Mouse (Mus musculus) gonadal fat pad, adult 2 months (tissue): ENCODE results near the gene Kri1. TPM values are rescaled to one million over a fixed set of nuclear protein-coding genes. Genes with fewer than 3 reads are reported as not detected.
"Not testable (repeated sequence)": the region's sequence is repeated elsewhere in the genome, so short reads cannot be mapped to it uniquely, and the experiment has no call there.

Experiments used
- DNase-seq: peaks from one replicate; pipeline ENCODE4 v3.0.0-alpha.2; 2012; ENCODE audit warnings: low read depth
- polyA plus RNA-seq: library from polyadenylated mRNA; depleted of rRNA; stranded (reverse); fragments of >200 nt; gene quantifications from 2 replicates; pipeline ENCODE4 v1.2.3, GENCODE M21; 2012

The Kri1 gene
- polyA plus RNA-seq, 1 experiment, result 20.5 TPM

DNA sequence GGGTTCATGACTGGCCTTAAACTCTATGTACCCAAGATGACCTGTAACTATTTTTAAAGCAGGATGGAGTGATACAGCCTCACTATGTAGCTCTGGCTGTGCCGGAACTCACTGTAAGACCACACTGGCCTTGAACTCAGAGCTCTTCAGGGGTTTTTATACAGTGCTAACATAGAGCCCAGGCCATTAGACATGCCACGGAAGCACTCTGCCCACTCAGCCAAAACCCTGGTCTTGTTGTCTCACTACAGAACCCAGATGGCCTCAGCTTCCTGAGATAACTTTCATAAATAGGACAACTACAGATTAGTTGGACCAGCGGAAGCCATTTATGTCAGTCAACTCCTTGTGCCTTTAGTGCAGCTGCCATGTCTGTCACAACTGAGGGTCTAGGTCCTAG, 13.4 kb downstream of the Kri1 start:
- no peak for DNase-seq

DNA sequence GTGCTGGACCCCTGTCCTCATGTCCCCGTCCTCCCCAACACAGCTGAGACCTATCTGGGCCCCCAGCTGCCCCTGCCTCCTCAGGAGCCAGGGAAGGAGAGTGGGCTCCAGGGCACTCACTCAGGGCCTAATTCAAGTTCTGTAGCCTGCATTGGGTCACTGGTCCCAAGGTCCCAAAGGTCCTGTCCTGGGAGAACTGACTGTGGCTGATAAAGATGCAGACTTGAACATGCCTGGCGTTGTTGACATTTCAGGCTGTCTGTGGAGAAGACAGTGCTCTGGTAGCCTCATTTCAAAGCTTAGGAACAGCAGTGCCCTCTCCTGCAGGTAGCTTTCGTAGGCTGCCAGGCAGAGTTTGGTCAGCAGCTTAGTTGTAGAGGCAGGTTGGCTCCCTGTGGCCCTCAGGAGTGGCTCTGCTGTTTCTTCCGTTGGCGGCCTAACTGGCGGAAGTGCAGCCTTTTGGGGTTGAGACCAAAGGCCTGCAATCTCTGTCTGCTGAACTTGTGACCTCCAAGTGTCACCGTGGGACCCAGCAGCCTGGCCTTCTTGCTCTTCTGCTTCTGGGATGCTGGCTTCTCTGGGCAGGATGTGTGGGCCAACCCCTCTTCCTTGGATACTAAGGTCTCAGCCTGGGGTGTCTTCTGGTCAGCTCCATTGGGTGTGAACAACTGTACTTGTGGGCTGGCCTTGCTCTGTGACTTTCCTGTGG, 14.1 kb downstream of the Kri1 start:
- no peak for DNase-seq

DNA sequence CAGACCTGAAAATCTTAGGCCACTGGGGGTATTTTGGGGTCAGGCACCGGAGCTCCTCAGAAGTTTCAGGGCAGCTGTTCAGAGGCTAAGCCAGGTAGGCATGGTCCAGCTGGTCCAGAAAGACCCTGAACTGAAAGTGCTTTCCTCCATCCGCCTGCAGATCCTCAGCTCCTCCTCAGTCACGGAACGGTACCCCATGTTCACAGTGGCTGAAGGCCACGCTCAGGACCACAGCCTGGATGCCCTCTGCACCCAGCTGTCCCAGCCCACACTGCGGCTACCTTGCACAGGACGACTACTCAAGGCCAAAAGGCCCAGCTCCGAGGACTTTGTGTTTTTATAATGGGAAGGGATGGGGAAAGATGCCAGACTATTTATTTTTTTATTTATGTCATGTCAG, 14.7 kb downstream of the Kri1 start:
- no peak for DNase-seq

DNA sequence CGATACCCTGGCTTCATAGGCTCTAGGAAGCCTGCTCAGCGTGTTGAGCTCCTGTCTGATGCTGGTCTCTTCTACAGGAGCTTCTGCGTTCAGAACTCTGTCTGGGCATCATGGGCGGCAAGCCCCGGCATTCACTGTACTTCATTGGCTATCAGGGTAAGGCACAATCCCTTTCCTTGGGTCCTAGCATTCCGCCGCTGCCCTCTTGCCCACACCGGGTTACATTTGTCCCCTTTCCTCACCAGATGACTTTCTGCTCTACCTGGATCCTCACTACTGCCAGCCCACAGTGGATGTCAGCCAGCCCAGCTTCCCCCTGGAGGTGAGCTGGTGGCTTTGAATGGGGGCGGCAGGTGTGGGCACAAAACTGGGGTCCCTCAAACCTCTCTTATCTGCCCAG, 15.4 kb downstream of the Kri1 start:
- no peak for DNase-seq

DNA sequence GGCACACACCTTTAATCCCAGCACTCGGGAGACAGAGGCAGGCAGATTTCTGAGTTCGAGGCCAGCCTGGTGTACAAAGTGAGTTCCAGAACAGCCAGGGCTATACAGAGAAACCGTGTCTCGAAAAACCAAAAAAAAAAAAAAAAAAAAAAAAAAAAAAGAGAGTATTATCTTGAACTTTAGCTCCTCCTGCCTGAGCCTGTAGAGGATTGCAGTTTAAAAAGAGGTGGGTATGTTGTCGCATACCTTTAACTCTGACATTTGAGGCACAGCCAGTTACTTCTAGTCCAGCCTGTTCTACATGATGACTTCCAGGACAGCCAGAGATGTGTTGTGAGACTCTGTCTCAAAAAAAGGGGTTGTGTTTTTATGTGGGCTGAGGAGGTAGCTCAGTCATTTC, 18.2 kb downstream of the Kri1 start:
- not testable (repeated sequence) for DNase-seq

DNA sequence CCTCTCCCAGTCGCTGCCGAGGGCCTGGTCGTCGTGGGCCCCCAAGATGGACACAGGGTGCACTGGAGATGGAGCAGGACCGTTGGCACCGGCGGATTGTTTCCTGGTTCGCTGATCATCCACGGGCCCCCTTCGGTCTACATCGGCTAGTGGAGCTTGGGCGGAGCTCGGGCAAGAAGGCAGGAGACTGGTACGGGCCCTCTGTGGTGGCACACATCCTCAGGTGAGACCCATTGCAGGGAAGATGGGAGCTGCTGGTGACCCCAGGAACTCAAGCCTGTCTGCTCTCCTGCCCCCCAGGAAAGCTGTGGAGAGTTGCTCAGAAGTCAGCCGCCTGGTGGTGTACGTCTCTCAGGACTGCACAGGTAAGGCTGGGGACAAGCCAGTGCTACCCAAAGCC, 19.5 kb downstream of the Kri1 start:
- no peak for DNase-seq

DNA sequence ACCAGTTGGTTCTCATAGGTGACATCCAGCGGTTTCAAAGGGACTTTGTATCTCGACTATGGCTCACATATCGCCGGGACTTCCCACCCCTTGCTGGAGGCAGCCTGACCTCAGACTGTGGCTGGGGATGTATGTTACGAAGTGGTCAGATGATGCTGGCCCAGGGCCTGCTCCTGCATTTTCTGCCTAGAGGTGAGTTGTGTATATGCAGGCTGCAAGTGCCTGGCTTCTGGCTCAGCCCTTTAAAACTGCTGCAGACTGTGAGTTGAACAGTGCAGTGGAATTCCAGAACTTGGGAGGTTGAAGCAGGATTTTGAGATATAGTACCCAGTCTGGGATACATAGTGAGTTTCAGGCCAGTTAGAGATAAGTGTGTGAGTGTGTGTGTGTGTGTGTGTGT, 20.9 kb downstream of the Kri1 start:
- DNase-seq, result no peak

DNA sequence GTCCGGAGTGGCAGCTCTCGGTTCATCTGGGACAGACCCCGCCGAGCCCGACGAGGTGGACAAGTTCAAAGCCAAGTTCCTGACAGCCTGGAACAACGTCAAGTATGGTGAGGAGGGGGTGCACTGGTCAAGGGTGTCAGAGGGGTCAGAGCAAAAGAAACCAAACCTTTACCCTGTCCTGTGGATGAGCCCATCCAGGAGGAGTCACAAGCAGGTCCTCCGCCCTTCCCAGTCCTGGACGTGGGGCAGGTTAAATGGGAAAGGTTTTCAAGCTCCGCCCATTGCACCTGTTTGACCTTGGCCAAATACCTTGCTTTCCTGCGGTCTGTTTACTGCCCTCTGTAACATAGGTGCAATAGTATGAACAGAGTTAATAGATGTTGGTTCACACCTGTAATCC, 22.2 kb downstream of the Kri1 start:
- DNase-seq, result no peak

DNA sequence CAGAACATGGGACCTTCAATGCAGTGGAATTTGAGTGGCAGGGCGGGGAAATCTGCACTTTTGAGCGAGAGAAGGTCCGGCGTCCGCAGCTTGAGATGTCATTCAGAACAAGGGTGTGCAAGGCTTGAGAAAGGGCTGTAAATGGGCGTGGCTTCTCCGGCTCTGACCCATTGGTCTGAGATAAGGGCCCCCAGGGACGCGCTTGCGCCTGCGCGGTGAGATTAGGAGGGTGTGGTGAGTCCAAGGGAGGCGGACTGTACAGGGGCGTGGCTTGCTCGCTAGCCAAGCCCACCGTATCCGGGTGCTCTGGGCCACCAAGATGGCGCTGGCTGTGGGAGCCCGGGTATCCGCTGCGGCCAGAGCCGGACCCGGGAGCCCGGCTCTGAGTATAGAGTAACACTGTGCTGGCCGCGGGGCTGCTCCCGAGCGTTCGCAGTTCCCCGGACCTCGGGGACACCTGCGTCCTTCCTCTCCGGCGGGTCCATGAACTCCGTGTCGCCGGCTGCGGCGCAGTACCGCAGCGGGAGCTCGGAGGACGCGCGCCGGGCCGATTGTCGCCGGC, 22.7 kb downstream of the Kri1 start, which contains the start of gene Atg4d:
Gene Atg4d (plus strand): TSS at position 294 of the 562 bp plus-strand sequence.
- no peak for DNase-seq

DNA sequence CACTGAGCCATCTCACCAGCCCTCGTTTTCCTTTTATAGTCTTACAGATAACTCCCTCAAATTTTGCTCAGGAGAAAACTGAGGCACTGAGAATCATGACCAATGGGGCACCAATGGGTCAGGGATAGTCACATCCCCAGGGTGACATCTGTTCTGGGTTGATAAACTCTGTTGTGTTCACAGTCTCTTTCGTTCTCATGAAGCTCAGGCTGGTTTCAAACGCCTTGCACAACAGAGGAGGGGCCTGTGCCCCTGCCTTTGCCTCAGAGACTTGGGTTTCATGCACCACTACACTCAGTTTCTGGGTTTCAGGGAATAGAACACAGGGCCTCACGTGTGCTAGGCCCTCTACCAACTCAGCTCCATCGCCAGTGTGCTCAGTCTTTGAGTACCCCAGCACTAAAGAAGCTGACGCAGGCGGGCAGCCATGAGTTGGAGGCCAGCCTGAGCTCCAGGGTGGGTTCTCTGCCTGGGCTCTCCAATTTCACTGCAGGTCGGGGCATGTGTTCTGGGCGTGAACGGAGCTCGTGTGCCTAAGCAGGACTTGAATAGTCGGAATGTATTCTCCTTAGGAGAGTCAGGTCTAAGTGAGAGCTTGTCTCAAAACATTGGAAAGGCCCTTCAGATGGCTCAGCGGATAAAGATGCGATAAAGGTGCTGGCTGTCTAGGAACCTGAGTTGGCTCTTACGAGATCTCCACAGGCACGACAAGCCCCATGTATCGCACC, 23.3 kb downstream of the Kri1 start:
- no peak for DNase-seq

DNA sequence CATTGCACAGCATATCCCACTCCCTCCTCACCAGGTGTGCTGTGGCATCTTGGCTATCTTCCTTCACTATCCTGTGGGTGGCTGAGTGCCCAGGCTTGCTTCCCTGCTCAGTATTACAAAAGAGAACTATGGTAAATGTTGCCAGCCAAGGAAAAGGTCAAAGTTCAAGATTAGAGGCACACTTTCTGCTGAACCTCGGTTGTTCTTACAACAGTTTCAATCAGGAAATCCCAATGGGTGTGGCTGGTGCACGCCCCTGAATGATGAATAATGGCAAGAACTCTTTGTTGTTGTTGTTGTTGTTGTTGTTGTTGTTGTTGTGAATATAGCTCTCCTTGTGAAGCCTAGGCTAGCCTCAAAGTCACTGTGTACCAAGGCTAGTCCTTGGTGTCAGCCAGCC, 25.9 kb downstream of the Kri1 start:
- DNase-seq, result no peak

DNA sequence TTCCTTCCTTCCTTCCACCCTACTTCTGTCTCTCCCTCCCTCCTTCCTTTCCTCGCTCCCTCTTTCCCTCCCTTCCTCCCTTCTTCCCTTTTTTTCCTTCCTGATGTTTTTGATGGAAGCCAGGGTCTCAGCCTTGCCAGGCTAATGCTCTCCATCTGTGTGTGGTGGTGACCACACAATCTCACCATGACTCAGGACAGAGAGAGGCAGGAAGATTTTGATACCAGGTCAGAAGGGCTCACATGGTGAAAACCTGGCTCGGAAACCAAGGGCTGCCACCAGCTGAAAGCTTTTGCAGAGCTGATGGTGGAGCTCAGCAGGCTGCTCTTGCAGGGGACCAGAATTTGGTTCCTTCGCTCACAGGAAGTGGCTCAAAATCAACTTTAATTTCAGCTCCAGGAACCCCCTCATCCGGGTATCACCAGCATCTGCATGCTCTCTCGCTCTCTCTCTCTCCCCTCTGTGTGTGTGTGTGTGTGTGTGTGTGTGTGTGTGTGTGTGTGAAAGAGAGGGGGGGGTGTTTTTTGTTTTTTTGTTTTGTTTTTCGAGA, 27.2 kb downstream of the Kri1 start:
- no peak for DNase-seq

DNA sequence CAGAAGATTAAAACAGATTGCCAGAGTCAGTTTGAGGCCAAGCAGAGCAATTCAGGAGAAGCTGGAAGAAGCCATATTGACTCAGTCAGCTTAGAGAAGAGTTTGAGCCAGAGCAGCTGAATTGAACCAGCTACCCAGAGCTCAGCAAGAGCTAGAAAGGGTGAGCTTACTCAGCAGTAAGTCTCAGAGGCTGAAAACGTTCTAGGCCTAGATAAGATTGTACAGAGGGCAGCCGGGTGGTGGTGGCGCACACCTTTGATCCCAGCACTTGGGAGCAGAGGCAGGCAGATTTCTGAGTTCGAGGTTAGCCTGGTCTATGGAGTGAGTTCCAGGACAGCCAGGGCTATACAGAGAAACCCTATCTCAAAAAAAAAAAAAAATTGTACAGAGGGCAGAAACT, 31.4 kb downstream of the Kri1 start:
- DNase-seq, result not testable (repeated sequence)

DNA sequence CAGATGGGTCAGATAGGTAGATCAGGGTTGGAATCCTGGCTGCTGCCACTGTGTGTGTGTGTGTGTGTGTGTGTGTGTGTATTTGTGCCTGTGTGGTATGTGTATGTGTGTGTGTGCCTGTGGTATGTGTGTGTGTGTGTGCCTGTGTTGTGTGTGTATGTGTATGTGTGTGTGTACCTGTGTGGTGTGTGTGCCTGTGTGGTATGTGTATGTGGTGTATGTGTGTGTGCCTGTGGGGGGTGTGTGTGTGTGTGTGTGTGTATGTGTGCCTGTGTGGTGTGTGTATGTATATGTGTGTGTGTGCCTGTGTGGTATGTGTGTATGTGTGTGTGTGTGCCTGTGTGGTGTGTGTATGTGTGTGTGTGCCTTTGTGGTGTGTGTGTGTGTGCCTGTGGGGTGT, 33.1 kb downstream of the Kri1 start:
- DNase-seq, result no peak

DNA sequence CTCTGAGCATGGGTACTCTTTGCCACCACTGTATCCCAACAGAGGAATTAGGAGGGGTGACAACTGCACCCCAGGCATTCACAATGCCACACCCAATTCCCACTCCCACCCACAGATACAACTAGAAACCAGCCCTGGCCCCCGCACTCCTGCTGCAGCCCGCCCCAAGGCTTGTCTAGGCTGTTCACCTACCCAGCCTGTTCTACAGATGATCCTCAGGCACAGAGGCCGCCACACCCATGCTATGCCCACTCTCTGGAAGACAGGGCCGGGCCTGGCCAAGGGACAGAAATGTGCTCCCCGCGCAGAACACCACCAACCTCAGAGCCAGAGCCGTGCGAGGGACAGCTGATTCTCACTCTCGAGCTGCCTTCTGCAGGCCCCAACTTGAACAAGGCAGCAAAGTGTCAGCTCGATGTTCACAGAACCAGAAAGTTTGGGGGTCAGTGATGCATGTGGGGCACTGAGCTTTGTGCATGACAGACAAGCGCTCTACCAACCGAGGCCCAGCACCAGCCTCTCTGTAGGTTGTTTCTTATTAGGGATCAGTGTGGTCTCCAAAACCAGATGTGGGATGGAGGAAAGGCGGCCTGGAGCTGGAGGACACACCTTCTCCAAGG, 36.5 kb downstream of the Kri1 start:
- no peak for DNase-seq

DNA sequence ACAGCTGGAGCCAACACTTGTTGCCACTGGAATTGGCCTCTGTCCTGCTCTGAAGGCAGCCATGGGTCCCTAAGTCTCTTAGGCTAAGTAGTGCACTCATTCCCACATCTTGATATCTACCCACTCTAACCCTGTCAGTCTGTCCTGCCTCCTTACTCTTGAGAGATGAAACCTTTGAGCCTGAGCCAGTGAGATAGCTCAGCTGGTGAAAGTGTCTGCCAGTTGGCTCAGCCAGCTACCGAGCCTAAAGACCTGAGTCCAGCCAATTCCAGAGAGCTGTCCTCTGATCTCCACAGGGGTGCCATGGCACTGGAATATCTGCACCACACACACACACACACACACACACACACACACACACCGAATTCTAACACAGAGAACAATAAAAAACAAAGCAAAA, 37.3 kb downstream of the Kri1 start:
- no peak for DNase-seq

DNA sequence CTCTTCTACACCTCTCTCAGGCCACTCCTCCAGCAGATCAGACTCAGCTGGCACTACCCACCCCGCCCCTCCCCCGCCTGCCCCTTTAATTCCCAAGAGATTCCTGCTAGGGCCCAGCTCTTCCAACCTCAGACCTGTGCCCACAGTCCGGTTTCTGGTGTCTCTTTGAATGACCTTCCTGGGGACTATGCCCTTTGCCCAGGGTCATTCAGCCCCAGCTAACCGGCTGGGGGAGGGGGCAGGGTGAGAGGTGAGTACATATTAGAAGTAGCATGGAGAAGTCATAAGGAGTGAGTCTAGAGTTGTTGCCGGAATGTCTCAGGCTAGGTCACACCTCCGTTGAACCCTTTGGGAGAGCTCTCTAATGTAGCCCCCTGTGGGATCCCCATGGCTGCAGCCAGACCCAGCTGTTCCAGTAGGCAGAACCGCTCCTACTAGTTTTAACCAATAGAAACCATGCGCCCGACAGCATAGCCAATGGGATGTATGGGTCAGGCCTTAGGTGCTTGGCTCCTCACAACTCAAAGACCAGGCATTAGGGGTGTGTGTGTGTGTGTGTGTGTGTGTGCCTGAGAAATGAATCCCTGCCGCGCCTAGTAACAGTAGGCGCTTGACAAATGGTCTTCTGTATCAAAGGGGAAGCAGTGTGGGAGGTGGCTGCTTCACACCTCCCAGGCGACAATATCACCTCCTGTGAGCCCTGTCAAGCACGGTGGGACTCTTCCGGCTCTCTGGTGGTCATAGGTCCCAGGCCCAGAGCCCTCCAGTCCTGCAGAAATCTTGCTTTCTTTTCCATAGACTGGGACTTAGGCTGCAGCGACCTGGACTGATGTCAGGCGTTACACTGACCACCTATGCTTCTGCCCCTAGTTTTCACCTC, 37.9 kb downstream of the Kri1 start:
- DNase-seq, result no peak

DNA sequence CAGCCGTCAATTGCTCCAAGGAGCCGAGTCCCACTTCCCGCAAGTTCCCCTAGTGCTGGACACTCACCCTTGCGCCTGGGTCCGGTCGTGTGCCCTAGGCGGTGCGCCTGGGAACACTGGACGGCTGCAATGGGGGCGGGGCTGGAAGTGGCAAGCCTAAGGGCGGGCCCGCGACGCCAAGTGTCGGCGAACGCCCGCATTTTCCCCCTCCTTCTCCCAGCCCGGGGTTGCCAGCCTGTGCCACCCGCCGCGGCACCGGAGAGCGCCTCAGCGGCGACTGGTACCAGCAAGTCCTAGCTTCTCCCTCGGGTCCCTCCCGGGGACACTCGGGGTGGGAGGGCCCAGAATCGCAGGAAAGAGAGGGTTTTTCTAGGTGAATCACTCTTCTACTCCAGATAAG, 39.4 kb downstream of the Kri1 start, which contains the start of gene S1pr5:
Gene S1pr5 (minus strand): TSS at position 118 of the 400 bp plus-strand sequence.
- no peak for DNase-seq

DNA sequence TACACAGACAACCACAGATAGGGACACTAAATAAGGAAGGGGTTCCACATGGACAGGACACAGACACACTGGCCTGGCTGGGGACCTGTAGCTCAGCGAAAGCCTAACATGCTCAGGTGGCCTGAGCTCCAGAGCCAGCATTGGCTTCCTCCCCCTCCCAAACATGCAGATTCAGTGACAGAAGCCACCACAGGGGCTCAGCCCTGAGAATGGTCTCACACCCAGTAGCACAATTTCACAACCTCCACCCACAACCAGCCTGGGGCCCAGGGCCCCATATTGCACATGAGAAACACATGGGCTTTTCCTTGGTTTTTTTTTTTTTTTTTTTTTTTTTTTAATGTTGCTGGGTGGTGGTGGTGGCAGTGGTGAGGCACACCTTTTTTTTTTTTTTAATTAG, 41.4 kb downstream of the Kri1 start:
- no peak for DNase-seq

DNA sequence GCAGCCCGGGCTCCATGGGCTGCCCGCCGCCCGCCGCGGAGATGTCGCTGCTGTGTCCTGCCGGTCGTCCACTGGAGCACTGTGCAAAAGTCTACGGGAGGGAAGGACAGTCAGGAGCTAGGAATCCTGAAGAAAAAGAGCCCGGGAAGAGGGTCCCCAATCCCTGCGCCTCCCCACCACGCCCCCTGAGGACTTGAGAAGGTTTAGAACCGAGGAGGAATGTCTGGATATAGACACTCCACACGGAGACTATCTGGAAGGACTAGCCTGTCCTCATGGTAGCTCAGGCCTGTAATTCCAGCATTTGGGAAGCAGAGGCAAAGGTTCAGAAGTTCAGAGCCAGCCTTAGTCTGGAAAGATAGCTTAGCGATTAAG, 42.7 kb downstream of the Kri1 start:
- DNase-seq, result no peak

DNA sequence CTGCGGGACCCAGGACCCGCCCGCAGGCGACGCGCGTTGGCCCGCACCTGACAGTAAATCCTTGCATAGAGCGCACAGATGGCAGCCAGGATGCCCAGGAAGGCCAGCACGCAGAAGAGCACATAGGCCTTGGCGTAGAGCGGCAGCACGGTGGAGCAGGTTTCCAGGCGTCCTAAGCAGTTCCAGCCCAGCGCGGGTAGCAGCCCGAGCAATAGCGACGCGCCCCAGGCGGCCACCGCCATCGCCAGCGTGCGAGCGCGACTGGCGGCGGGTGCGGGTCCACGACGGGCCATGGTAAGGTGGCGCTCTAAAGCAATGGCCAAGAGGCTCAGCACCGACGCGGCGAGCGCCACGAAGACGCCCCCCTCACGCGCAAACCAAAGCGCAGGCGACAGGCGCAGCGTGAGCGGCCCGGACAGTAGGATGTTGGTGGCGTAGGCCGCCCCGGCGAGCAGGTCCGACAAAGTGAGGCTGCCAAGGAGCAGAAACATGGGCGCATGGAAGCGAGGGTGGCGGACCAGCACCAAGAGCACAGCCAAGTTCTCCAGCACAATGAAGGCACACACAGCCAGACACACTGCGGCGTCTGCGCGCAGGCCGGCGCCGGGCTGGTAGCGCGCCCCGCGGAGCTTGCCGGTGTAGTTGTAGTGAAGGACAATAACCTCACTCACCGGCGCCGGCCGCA, 43.2 kb downstream of the Kri1 start:
- no peak for DNase-seq
